Mouse (Mus musculus) c-Kit-positive CD71-positive TER-119-positive erythroid progenitor cells, embryonic 14.5 days (primary cell): Measurements from ENCODE around the gene Tmem259.

Experiments
- DNase-seq: peaks from one replicate; pipeline ENCODE4 v3.0.0-alpha.2; 2013; ENCODE audit warnings: low spot score

Tmem259 gene

DNA sequence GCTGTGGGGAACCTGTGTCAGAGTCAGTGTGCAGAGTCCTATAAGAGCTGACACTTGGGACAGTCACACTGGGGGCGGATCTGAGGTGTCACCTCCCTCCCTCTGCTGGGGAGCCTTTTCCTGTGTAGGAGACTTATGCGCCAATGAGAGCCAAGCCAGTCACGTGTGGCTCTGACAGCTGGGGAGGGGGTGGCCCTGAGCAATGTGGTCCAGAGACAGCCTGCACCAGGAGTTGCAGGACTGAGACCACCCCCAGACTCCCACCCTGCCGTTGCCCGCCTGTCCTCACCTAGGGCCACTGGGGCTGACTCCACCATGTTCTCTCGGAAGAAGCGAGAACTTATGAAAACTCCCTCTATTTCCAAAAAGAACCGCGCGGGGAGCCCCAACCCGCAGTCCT lies 32.4 kb upstream of the Tmem259 start, which contains the start of gene Arhgap45:
Gene Arhgap45 (plus strand): TSS at position 143 of the 400 bp plus-strand sequence.
- peak; percentile 73 for DNase-seq

DNA sequence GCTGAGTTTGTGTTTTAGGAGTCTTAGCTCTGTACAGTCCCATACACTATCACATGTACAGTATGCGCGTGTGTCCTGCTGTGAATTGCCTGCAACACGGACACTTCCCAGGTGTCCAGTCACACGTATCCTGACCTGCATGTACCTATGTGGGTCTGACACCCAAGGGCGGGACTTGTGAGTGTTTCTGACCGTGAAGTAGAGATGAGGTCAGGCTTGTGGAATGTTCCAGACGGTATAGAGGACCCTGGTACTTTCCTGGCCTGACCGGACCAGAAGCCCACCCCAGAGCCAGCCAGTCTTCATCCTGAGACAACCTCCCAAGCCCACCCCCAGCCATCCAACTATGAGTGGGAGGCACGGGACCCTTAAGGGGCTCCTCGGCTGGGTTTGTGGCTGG lies 31.5 kb upstream of the Tmem259 start:
- DNase-seq: no peak

DNA sequence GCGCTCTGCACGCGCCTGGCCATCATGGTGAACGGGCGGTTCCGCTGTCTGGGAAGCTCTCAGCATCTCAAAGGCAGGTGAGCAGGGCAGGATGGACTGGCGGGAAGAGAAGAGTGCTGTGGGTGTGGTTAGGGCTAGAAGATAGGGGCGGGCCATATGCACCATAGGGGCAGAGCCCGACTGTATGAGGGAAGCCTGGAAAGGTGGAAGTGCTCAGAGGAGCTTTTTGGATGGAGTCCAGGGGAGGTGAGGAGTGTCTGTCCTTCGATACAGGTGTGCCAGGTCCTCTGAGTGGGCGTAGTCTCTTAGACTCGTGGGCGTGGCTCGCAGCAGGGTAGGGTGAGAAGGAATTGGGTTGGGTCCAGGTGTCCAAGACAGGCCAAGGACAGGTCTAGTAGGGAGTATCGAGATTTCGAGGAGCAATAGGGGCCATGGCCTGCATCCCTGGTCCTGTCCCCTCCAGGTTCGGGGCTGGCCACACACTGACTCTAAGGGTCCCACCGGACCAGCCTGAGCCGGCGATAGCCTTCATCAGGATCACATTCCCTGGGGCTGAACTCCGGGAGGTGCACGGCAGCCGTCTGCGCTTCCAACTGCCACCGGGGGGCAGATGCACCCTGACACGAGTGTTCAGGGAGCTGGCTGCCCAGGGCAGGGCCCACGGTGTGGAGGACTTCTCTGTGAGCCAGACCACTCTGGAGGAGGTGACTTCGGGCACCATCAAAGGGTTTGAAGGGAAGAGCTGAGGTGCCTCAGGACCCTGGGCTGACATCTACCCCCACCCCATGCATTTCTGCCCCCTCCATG lies 30.6 kb upstream of the Tmem259 start:
- no peak for DNase-seq

DNA sequence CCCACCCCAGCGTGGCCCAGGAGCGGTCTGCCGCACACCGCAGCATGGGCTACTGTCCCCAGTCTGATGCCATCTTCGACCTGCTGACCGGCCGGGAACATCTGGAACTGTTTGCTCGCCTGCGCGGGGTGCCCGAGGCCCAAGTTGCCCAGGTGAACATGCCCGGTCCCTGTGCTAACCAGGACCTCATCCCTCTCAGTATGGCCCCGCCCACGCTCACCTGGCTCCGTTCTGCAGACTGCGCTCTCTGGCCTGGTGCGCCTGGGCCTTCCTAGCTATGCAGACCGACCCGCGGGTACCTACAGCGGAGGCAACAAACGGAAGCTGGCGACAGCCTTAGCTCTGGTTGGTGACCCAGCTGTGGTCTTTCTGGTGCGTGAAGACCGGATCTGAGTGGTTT lies 29.5 kb upstream of the Tmem259 start:
- no peak for DNase-seq

DNA sequence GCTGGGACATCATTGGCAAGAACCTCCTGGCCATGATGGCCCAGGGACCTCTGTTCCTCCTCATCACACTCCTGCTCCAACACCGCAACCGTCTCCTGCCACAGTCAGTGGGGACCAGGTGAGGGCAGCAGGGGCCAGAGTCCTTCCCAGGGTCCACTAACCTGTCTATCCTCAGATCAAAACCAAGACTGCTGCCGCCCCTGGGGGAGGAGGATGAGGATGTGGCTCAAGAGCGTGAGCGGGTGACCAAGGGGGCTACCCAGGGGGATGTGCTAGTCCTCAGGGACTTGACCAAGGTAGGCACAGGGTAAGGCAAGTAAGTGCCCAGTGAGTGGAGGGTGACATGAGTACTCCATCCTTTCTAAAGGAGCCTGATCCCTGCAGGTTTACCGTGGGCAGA lies 27.6 kb upstream of the Tmem259 start:
- DNase-seq: no peak

DNA sequence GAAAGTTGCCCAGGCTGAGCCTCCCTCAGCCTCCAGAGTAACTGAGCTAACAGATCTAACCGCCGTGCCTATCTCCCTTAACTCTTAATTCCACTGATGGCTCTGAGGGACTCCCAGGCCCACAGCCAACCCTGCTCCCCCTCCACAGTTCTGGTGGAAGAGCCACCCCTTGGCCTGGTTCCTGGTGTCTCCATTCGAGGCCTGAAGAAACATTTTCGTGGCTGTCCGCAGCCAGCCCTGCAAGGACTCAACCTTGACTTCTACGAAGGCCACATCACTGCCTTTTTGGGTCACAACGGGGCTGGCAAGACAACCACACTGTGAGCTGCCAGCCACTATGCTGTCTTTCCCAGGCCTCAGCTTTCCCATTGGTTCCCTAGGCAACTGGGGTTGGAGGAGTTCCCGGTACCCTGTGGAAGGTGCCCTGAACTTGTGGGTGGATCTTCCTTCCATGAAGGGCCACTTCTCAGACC lies 20.1 kb upstream of the Tmem259 start:
- no peak for DNase-seq

DNA sequence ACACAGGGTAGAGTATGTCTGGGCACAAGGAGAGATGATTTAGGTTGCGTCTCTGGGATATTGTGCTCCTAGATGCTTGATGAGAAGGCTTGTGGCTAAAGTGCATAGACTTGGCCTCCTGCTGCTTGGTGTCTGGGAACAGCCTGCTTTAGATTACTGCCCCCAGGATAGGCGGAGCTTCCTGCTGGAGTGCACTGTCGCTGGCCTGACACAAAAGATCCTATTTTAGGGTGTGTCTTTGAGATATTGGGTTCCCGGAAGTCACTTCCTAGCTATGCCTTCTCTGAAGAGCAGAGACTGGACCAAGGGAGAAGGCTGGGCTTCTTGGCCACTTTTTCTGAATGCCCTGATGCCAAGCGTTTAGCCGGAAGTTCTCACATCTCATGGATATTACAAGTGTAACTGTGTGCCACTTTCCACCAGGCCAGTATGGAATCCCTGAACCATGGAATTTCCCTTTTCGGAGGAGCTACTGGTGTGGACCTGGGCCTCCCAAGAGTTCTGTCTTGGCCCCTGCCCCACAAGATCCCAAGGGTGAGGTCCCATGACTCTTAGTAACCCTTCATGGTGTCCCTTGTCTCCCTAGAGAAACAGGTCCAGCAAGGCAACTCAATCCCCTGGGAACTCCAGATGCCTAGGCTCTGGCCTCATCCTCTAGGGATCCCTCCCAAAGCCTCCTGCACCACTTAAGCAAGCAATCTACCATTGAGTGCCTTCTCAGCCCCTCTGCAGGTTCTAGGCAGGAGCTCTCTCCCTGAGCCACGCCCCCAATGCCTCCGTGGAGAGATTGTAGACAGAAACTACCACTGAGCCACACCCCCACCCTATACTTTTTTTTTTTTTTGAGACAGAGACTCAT lies 19.5 kb upstream of the Tmem259 start:
- DNase-seq: no peak

DNA sequence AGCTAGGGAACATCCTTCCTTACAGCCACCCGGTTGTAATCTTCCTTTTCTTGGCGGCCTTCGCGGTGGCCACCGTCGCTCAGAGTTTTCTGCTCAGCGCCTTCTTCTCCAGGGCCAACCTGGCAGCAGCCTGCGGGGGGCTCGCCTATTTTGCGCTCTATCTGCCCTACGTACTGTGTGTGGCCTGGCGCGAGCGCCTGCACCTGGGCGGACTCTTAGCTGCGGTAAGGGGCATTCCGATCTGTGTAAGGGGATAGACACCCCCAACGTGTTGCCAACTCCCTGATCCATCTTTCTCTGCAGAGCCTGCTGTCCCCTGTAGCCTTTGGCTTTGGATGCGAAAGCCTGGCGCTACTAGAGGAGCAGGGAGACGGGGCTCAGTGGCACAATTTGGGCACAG lies 18.7 kb upstream of the Tmem259 start:
- no peak for DNase-seq

DNA sequence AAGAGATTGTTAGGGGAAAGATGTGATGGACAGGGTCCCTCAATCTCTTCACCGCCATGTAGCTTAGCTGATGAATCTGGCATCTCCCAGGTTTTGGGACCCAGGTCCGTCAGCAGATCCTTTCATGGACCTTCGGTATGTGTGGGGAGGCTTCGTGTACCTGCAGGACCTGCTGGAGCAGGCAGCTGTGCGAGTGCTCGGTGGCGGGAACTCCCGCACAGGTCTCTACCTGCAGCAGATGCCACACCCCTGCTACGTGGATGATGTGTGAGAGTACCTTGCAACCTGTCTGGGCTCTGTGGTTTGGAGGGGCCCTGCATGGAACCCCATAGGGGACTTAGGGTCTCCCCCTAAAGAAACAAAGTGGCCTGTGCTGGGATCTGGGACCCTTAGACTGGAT lies 17.8 kb upstream of the Tmem259 start:
- no peak for DNase-seq

DNA sequence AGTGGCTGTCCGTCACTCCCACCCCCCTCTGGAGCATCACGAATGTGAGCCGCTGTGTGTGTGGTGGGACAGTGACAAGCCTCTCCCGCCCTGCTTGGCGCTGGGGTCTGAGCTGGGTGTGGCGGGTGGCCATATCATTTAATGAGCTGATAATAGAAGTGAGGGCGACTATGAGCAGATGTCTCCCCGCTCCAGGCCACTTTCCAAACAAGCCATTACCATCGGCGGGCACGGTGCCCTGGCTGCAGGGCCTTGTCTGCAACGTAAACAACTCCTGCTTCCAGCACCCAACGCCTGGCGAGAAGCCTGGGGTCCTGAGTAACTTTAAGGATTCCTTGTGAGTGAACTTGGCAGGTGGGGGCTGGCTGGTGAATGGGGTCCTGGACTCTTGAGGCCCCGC lies 13.7 kb upstream of the Tmem259 start:
- no peak for DNase-seq

DNA sequence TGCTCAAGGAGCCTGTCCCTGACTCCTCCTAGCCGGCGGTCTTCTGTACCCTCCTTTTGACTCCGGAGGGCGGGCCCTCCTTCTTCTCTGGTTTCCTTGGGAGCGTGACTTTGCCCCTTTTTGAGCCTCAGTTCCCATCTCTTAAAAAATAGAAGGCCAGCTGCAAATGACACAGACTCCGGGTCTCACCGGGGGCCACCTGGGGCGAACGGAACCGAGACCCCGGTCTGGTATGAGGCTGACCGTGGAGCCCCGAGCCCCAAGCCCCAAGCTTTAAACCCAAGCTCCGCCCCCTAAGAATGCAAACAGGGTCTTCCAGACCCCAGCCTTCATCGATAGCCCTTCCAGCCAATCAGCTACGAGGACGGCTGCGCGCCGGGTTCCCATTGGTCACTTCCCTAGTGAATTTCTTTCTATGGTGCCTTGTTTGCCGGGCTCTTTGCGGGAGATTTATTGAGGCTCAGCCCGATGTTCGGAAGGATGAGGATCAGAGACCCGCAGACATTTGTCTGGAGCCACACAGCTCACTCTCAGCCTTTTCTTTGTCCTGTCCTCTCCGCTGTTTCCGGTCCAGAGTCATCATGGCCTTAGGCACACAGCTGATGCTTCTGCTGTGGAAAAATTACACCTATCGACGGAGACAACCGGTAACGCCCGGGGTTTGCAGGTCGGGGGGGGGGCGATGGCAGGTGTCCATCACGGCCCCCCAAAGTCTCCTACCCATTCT lies 13.1 kb upstream of the Tmem259 start:
- peak; percentile 85 for DNase-seq

DNA sequence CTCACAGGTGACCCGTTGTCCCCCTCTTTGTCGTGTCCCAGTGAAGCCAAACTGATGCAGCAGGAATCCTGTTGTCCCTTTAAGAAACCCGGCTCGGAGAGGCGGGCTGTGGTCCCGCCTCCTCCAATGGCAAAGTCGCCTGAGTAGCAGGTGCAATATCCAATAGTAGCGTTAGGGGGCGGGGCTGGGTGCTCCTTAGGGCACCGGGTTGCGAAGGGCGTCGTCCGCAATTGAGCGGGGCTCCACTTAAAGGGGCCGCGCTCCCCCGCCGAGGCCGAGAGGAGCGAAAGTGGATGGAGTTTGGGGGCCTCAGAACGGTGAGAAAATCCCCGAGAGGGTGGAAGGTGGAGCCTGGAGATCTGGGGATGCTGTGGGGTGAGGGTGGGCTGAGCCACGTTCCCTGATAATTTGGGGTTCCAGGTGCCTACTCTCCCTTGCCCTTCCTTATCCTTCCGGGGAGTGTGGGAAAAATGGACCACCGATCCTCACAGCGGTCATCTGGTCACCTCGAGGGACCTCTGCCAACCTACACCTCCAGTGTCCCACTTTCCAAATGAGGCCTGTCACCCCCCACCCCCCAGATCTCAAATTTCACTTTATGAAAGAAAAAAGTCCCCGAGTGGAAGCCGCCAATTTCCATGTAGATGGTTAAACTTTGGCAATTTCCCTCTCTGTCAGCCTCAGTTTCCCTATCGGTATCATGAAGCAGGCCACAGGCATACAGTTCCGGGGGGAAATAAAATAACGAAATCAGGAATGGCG lies 12.3 kb upstream of the Tmem259 start, which contains the start of gene Abca7:
Gene Abca7 (plus strand): TSS at position 223 of the 762 bp plus-strand sequence.
- DNase-seq: peak; percentile 97

DNA sequence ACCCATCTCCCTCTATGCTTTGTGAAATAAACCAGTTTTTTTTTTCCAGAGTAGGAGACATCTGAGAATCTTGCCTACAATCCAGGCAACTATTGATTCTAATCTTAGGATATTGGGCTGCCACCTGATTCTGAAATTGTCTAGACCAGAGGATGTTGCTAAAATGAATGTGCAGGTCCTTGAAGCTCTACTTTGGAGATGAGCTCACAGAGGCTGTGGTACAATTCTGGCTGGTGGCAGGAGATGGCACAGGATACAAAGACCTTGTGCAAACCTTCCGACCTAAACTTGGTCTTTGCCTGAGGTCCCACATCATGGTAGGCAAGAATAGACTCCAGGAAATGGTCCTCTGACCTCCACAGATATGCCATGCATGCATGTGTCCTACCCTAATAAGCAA lies 11.5 kb upstream of the Tmem259 start:
- DNase-seq: no peak

DNA sequence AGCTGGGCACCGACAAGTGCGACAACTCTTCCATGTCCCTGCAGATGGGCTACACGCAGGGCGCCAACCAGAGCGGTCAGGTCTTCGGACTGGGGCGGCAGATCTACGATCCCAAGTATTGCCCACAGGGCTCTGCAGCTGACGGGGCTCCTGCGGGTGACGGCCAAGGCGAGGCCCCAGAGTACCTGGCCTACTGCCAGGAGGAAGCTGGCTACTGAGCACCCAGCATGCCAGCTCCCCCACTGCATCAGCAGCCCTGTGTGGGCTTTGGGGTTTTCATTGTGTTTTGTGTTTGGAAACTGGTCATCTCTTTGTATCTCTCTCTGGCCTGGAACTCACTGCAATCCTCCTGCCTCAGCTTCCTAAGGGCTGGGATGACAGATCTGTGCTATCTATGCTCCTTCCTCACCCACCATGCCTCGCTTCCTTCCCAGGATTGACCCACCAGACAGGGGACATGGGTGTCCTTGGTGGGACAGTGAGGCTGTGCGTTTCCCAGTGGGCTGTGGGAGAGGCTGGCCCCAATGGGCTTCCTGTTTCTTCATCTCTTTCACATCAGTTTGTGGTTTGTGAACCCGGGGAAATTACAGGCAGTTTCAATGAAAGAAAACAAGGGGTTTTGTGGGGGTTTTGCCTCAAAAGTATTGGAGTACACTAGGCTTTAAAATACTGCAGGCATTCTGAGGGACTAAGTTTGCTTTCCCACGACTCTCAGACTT lies 10.4 kb upstream of the Tmem259 start:
- no peak for DNase-seq

DNA sequence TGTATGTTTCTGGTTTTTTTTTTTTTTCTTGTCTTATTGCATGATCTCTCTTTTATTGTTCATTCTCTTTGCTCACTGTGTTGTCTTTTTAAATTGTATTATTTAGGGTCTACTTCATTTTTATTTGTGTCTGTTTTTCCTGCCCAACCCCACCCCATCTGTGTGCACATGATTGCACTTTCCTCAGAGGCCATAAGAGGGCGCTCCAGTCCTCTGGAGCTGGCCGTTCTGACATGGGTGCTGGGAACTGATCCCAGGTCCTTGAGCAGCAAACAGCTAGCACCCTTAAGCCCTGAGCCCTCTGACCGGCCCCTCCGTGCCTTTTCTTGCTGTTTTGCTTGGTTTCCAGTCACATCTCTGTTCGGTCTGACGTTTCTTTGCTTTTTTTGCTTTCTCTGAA lies 7.4 kb upstream of the Tmem259 start:
- no peak for DNase-seq

DNA sequence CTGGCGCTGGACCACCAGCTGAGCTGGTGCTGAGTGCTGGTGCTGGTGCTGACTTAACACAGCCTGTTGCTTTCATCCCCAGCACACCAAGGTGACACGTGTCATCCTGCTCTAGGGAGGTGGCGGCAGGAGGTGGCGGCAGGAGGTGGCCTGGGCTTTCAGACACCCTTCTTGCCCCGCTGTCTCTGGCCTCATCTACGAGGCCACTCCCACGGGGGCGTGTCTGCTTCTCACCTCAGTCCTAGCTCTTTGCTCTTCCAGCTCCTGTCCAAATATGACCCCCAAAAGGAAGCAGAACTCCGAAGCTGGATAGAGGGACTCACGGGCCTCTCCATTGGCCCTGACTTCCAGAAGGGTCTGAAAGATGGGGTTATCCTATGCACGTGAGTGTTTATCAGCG lies 7.0 kb upstream of the Tmem259 start:
- no peak for DNase-seq

DNA sequence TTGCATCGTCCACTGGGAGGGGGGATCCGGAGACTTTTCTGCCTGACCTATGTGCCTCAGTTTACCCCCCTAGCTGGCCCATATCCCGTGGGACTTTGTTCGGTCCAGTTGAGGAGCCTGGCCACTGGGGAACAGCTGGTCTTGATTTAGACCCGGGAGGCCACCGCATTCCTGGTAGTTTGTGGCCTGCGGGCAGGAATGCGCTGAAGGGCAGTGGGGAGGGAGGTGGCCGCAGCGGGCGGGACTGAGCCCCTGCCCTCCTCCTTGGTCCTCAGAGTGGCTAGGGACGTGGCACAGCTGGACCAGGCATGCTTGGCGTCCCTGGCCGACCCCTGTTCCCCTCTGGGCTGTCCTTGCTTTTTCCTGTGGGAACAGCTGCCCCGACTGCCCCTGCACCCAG lies 5.7 kb upstream of the Tmem259 start:
- no peak for DNase-seq

DNA sequence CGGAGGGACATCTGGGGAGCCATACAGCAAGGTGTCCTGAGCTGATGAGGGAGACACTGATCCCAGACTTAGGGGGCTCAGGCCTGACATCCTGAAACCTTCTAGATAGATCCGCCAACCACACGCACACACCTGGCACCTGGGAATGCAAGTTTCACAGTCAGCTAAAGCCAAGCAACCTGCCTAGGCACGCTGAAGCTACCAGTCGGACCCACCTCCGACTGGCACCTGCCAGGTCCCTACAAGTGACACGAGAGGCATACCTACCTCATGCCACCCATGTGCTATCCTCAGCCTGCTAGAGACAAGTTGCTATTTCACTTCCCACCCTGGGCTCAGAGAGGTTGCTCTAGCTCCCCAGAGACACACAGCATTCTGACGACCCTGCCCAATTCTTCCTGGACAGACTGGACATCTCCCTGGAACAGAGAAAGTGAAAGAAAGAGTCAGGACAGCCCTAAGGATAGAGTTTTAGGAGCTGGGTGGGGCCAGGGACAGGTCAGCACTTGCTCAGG lies 5.2 kb upstream of the Tmem259 start:
- no peak for DNase-seq

DNA sequence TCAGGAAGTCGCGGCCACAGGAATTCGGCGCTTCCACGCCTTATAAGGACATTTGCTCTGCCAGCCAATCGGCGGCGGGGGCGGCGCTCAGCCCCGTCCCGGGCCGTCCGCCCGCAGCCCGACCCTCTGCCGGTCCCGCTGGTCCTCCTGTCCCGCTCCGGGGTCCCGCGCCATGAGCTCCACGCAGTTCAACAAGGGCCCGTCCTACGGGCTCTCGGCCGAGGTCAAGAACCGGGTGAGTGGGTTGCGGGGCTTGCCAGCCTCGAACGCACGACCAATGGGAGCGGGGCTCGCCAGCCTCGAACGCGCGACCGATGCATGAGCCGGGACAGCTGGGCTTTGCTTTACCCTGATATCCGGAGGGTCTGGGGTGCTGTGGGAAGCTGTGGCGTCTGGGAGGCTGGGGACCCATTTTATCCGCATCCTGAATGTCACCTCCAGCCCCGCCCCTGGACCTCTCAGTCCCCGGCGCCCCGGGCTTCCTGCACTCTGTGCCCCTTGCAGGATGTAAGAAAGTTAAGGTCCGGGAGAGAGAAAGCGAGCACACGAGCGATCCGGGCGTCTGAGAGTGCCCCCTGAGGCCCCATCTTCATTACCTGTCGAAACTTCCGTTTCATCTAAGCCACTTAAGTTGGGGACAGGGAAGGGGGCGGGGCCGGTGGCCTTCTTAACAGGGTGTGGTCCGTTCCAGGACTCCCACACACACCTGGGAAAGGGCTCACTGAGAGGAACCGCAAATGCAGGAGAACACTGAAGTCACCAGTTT lies 4.6 kb upstream of the Tmem259 start, which contains the start of gene Cnn2:
Gene Cnn2 (plus strand): TSS at position 79 of the 766 bp plus-strand sequence.
- DNase-seq: no peak
